Mouse (Mus musculus) stomach, embryonic 14.5 days (tissue): Measurements from ENCODE around the gene Slc22a4. TPM values are rescaled to one million over a fixed set of nuclear protein-coding genes. Genes with fewer than 3 reads are reported as not detected.
"Not testable (repeated sequence)": the region's sequence is repeated elsewhere in the genome, so short reads cannot be mapped to it uniquely, and the experiment has no call there.

Experiments used
- ATAC-seq: fragments of 200-750 bp; cut with Nextera tagmentation; 2 replicates; pipeline ENCODE4 v1.8.0; 2017; ENCODE audit warnings: low read depth, moderate TSS enrichment; ENCODE audit not compliant: insufficient number of reproducible peaks, insufficient read depth, low FRiP score
- H3K27ac ChIP-seq: fragments of 300-500 bp; sonication (generic); 2 replicates; pipeline ENCODE4 v1.5.1; 2014; ENCODE audit warnings: mild to moderate bottlenecking, low read length, moderate library complexity, mixed read lengths
- H3K27me3 ChIP-seq: fragments of 300-500 bp; sonication (generic); 2 replicates; pipeline ENCODE4 v1.6.1; 2014; ENCODE audit warnings: low read length, control low read depth, mixed read lengths; ENCODE audit not compliant: control insufficient read depth, insufficient read depth
- H3K36me3 ChIP-seq: fragments of 300-500 bp; sonication (generic); 2 replicates; pipeline ENCODE4 v1.6.1; 2014; ENCODE audit warnings: mild to moderate bottlenecking, control low read depth, low read length, moderate library complexity, mixed read lengths; ENCODE audit not compliant: control insufficient read depth, insufficient read depth
- H3K4me1 ChIP-seq: fragments of 300-500 bp; sonication (generic); 2 replicates; pipeline ENCODE4 v1.6.1; 2014; ENCODE audit warnings: low read length, control low read depth, mixed read lengths; ENCODE audit not compliant: control insufficient read depth, insufficient read depth
- H3K4me2 ChIP-seq: fragments of 300-500 bp; sonication (generic); replicated peaks from 2 replicates; pipeline ENCODE4 v1.6.1; 2014; ENCODE audit warnings: low read depth, low read length, control low read depth
- H3K4me3 ChIP-seq: fragments of 300-500 bp; sonication (generic); 2 replicates; pipeline ENCODE4 v1.5.1; 2014; ENCODE audit warnings: low read depth, low read length, control low read depth
- H3K9ac ChIP-seq: fragments of 300-500 bp; sonication (generic); replicated peaks from 2 replicates; pipeline ENCODE4 v1.6.1; 2014; ENCODE audit warnings: low read depth, mild to moderate bottlenecking, control low read depth, low read length, moderate library complexity, mixed read lengths
- H3K9me3 ChIP-seq: fragments of 300-500 bp; sonication (generic); 2 replicates; pipeline ENCODE4 v1.6.1; 2016; ENCODE audit warnings: low read depth, low read length, control low read depth; ENCODE audit not compliant: control insufficient read depth
- WGBS: fragments of 180-500 bp; shearing (Covaris S2); extraction: QIAGEN DNeasy Blood & Tissue Kit; methylation state at CpG from one replicate; pipeline ENCODE4 v1.1.7; 2014; 5-methylcytosine and 5-hydroxymethylcytosine counted together
- polyA plus RNA-seq: library from polyadenylated mRNA; unstranded; fragments of >200 nt; fragmentation: Nextera tagmentation; extraction: Ambion mirVana; gene quantifications from 2 replicates; pipeline ENCODE4 v1.2.1, GENCODE M21; 2014

Slc22a4 gene
- polyA plus RNA-seq, 1 experiment from 2014 or later, result 0.80 TPM

DNA sequence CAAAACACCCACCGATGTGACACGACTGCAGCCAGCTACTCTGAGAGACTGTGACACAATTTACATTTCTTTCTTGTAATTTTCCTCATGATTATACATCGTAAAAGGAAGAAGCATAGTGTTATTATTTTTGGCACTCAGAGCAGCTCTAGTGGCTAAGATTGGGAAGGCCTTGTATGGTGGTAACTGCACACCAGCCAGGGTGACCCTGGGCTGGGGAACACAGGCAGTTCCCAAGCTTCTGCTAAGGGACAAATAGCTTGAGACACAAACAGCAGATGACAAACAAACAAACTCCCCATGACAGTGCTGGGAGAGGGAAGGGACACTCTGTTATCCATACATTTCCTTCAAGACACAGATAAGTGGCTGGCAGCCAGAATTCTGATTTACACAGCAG is 77.8 kb downstream of the Slc22a4 start:
- H3K4me1 ChIP-seq, ATAC-seq, H3K4me3 ChIP-seq, H3K9ac ChIP-seq, H3K9me3 ChIP-seq, H3K36me3 ChIP-seq, H3K4me2 ChIP-seq, H3K27ac ChIP-seq, H3K27me3 ChIP-seq: not testable (repeated sequence)
- WGBS, result no CpG with 5 or more reads among the region's 3 CpGs

Other genes with a start within 250 kb of the Slc22a4 start
- 1.5 and 4.3 TPM in 2 replicates for gene Gm12216, start 168.8 kb downstream of the Slc22a4 start, polyA plus RNA-seq
- 11.1 and 12.8 TPM in 2 replicates for gene Slc22a5, start 136.4 kb downstream of the Slc22a4 start, polyA plus RNA-seq
- 12.9 and 15.9 TPM in 2 replicates for gene Slc22a21, start 47.8 kb downstream of the Slc22a4 start, polyA plus RNA-seq
- 71.1 and 76.7 TPM in 2 replicates for gene Pdlim4, start 40.9 kb upstream of the Slc22a4 start, polyA plus RNA-seq
- gene P4ha2, start 72.0 kb upstream of the Slc22a4 start, polyA plus RNA-seq, result 46.9 and 56.4 TPM in 2 replicates
- gene Csf2, start 221.6 kb upstream of the Slc22a4 start, polyA plus RNA-seq, result not detected in 2 replicates
- not detected in 2 replicates for gene Il3, start 239.2 kb upstream of the Slc22a4 start, polyA plus RNA-seq